Mouse (Mus musculus): ENCODE measurements around the gene Kif19a.

Kif19a gene

DNA sequence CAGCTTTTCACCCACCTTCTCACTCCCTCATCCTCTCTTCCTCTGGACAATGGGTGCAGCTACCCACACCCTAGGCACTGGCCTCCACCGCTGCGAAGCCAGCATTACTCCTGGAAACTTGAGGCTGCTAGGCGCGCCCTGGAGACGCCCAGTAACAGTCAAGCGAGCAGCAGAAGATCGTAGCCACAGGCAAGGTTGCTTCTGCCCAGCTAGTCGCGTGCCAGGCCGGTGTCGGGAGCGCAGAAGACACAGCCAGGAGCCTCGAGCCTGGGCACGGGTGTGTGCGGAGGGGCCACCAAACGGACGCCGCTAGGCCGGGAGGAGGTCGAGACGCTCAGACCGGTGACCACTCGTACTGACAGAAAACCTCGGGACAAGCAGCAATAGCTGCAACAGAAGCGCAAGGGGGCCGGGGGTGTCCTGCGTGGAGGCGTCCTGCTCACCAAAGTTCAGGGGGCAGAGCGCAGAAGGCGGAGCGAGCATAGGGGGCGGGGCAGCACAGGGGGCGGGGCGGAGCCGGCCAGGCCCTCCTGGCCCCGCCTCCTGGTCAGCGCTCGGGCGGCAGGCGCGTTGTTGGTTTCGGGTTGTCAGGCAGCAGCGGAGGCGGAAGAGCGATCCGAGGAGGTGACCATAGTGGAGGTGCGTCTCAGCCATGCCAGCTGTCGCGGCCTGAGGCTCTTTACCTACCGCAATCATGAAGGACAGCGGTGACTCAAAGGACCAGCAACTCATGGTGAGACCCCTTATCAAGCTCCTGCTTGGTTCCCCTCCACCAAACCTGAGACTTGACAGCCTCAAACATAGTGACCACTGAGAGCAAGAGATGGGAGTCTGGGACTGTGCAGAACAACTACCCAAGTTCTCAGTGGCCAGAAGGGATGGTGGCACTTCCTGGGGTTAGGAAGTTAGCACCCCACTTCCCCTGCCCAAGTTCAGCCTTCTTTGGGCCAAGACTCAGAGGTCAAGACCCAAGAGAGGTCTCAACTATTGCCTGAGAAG lies at the start of gene Kif19a:
Kif19a (plus strand) TSS at position 569 of the 999 bp plus-strand sequence.
- peak; percentile 23 for DNase-seq (ENCODE audit: low read depth)

DNA sequence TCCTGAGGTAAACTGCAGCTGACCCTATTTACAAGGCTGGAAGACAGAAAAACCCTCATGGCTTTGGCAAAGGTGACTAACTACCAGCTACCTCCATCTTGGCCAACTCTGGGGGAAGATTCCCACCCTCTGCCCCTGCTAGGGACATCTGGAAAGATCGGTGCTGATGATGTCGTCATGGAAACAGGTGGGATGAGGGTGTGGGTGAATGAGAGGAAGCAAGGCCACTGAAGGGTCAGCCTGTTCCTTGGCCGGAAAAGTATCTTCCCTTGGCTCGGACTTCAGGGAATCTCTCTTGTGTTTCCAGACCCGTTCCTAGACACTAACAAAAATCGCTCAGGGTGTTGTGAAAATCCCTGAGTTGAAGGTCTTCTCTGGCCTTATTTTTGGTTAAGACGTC lies 49.7 kb upstream of the Kif19a start:
- no peak for DNase-seq (ENCODE audit: low read depth)

DNA sequence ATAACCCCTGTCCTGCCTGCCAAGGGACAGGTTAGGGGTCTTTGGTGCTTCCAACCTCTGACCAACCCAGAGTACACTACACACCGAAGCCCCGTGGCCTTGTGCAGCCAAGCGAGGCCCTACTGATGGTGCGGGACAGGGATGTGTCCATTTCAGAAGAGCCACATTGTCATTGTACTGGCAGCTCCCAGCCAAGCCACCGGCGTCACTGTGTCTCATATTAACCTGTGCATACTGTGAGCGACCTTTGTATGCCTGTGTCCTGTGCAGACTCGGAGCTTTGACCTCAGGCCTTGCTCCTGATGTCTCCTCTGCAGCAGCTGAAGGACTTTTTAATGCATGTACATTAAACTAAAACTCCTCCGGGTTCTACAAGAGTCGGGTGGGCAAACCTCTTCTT lies 44.7 kb upstream of the Kif19a start:
- DNase-seq (ENCODE audit: low read depth), result no peak

DNA sequence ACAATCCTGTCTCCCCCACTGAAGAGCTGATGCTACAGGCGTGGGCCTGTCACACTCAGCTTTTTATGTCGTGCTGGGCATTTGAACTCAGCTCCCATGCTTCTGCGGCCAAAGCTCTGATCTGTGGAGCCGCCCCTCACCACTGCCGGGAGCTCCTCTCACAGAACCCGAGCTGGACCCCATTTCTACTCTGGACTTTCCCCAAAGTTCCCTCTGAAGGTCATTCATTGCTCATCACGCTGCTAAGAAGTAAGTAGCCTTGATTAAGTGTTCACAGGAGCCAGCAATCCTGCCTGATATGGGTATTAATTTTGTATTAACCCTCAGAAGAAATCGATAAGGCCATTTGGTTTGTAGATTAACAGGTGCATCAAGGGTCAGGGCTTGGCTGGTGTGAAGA lies 42.8 kb upstream of the Kif19a start:
- DNase-seq (ENCODE audit: low read depth), result no peak

DNA sequence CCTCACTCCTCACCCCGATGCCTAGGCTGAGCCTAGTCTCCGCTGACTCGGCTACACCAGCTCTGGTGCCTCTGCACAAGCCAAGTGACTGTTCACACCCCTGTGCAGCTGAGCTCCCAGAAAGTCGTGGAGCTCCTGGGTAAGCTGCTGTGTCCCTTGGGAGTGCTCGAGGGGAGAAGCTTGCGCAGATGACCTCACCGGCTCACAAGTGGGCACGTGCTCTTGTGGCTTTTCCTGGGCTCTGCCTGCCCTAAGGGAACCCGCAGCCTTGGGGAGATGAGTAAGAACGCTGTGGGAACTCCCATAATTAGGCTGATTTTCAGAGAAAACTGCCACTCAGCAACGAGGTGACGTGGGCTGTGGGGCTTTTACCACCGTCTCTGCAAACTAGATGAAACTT lies 42.2 kb upstream of the Kif19a start:
- no peak for DNase-seq (ENCODE audit: low read depth)

DNA sequence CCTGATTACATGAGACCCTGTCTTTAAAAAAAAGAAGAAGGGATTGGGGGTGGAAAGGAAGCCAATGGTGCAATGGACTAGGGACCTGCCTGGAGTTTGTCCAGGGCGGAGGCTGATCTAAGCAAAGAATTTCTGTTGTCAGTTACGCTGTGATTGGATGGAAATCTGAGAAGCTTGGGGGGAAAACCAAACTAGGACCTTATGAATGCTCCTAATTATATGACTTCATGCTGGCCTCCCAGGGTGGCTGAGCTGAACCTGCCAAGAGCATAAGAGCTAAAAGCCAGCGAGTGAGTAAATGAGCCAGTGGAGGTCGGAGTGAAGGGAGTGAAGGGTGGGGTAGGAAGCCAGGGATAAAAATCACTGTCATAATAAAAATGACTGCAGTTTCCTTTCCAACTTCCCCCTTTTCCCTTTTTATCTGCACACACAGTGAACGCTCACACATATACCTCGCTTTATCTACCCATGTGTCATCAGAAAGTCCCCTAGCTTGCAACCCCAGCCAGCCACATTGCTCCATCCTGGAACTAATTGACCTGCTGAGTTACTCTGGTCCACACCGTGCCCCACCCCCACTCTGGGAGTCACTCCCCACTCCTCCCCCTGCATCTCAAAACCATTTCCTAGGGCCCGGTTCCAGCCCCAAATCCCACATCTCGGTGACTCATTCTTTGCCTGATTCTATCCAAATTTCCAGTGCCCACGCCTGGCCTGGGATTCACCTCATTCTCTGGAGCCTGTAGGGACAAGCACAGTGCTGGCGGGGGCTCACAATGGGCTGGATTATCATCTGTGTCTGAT lies 40.2 kb upstream of the Kif19a start:
- DNase-seq (ENCODE audit: low read depth), result no peak

DNA sequence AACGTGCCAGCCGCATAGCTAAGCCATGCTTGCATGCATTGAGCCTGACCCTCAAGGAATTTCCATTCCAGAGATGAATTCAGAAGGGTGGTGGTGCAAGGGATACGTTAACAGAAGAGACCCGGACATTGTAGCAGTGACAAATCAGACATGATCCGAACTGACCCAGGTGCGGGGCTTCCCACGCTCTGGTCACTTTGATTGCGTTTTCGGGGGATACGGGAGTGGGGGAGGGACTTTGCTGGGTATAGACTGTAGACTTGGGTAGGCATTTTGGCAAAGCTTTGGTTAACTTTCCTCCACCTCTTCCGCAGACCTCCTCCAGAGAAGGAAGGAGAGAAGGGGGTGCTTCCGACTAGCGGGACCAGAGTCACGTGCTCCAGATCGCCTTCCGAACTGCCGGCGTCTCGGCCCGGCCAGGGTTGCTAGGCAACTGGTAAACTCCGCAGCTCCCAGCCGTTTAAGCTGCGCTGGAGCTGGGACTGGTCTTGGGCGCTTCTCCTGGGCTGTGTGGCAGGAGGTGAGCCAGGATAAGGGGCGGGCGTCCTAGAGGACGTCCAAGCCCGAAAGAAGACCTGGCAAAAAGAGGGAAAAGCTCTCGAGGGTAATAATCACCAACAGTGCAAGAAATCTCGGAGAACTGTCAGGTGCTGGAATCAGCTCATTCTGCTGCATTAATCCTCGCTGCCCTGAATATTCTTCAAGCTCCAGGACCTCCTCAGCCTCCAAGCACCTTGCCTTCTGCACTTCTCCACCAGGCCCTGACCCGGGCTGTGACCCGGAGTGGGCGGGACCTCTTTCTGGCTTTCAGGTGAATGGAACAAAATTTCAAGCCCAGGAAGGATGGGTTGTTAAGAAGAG lies 38.0 kb upstream of the Kif19a start, which contains the start of gene Dnaic2:
Dnaic2 (plus strand) TSS at position 444 of the 861 bp plus-strand sequence.
- DNase-seq (ENCODE audit: low read depth), result no peak

DNA sequence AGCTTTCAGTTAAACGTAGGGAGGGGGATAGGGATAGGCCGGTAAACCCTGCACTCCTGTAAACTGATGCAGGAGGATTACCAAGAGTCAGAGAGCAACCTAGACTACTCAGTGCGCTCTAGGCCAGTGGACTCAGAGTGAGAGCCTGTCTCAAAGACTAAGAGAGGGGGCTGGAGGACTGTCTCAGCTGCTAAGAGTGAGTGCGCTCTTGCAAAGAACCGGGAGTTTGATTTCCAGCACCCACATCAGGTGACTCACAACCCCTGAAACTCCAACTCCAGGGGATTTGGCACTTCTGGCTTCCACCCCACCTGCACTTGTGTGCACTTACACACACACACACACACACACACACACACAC lies 37.4 kb upstream of the Kif19a start:
- DNase-seq (ENCODE audit: low read depth), result no peak

DNA sequence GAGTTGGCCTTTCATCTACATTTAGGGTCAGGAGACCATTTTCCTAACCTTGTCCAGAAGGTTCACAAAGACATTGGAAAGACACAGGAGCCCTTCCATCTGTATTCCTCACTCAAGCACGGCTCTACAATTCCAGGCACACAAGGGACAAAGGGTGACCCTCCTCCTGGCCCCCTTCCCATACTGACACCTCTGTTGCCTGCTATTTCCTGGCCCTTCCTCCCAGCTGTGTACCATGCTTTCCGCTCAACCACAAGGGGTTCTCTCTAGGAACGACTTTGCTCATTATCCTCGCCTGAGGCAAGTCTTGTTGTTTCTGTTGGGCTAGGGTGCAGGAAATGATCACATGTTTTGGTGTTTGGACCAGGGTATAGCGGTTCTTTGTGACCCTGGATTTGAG lies 36.9 kb upstream of the Kif19a start:
- DNase-seq (ENCODE audit: low read depth), result no peak

DNA sequence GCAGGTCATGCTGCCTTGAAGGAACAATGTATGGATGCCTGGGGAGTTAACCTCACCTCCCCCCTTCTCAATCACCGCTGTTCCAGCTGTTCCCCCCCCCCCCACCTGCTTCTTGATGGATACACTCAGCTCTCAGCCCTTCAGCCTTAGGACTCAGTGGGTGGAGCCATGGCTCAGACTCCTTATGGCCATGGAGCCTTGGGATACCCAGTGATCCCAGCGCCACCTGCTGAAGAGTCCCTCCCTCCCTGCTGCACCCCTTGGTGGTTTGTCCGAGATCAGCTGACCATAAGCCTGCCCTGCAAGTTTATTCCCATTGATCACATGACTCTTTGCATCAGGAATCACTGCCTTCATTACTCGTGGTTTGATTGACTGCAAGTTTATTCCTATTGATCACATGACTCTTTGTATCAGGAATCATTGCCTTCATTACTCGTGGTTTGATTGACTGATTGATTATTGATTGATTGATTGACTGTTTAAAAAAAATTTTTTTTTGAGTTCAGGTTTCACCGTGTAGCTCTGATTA lies 35.3 kb upstream of the Kif19a start:
- no peak for DNase-seq (ENCODE audit: low read depth)

DNA sequence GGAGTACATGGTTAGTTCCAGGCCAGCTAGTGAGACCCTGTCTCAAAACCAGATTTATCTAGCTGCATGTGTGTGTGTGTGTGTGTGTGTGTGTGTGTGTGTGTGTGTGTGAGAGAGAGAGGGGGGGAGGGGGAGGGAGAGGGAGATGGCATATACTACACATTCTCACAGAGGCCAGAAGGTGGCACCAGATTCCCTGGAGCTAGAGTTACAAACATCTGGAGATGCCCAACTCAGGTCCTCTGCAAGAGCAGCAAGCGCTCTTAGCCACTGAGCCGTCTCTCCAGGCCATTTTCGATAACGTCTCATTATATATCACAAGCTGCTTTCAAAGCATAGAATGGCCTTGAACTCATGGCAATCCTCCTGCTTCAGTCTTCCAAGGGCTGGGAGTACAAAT lies 33.5 kb upstream of the Kif19a start:
- DNase-seq (ENCODE audit: low read depth), result no peak

DNA sequence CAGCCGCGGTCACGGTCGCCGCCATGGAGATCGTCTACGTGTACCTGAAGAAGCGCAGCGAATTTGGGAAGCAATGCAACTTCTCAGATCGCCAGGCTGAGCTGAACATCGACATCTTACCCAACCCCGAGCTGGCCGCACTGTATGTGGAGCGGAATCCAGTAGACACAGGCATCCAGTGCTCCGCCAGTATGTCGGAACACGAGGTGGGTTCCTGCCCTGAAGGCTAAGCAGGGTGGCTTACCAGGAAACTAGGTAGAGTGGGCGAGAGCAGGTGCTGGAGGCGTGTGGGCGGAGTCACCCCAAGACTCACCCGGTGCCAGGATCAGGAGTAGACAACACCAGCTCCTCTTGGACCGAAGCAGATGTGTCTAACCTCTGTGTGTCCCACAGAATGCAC lies 32.3 kb upstream of the Kif19a start:
- DNase-seq (ENCODE audit: low read depth), result no peak

DNA sequence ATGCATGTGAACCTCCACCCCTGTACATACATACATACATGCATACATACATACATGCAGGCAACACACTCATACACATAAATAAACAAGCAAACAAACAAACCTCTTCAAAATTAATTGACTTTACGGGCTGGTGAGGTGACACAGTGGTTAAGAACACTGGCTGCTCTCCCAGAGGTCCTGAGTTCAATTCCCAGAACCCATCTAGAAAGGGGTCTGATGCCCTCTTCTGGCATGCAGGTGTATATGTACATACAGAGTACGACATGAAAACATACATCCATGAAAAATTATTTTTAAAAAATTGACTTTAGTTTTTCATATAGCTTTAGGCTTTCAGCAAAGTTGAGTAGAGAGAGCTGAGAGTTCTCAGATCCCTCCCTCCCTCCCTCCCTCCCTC lies 29.1 kb upstream of the Kif19a start:
- DNase-seq (ENCODE audit: low read depth), result no peak

DNA sequence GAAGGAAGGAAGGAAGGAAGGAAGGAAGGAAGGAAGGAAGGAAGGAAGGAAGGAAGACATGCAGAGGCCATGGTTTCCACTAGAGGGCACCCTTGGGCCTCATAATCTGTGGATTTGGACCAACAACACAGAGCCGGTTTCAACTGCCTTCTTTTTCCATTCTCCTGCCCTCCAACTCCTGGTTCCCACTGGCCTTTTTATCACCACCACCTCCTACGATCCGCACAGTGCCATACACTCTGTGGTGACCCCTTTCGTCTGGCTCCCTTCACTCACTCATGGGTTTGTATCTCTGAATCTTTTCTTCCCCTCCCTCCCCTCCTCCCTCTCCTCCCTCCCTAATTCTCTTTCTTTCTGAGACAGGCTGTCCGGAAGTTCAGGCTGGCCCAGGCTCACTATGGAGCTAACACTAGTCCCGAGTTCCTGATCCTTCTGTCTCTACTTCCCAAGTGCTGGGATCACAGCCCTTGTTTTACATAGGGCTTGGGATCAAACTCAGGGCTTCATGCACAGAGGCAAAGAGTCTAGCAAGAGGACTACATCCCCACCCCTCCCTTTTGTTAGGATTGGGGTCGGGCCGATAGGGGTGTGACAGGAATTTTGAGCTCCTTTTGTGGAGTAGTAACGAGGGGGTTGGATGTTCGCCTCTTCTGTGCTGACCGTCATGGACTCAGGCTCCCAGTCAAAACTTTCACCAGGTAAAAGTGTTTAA lies 28.1 kb upstream of the Kif19a start:
- no peak for DNase-seq (ENCODE audit: low read depth)

DNA sequence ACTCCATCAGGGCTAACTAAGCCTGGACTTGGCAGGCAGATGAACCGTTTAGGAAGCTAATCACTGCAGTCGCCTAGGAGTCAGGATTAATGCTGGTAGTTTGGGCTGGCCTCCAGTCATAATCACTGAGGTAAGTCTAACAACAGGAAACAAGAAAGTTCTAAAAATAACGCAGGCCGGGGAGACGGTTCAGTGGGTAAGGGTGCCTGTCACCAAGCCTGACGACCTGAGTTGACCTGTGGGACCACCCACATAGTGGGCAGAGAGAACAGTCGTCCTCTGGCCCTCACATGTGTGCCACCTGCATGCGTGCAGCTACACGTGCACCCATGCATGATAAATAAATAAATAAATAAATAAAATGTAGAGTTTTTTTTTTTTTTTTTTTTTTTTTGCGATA lies 24.6 kb upstream of the Kif19a start:
- no peak for DNase-seq (ENCODE audit: low read depth)

DNA sequence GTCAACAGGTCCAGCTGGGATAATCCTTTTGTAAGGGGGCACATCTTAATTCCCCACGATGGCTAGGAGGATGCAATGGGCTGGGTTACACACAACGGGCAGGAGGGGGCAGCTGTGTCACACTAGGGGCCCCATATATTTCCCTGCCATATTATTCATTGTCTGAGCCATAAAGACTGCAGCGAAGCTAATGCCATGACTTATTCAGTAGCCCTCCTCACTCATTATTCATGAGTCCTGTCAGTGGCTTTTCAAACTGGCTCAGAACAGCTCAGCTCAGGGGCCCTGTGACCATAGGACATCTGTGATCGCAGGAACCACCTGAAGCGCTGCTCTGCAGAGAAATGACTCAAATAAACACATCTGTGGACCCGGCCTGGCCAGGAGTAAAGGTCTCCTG lies 23.7 kb upstream of the Kif19a start:
- no peak for DNase-seq (ENCODE audit: low read depth)

DNA sequence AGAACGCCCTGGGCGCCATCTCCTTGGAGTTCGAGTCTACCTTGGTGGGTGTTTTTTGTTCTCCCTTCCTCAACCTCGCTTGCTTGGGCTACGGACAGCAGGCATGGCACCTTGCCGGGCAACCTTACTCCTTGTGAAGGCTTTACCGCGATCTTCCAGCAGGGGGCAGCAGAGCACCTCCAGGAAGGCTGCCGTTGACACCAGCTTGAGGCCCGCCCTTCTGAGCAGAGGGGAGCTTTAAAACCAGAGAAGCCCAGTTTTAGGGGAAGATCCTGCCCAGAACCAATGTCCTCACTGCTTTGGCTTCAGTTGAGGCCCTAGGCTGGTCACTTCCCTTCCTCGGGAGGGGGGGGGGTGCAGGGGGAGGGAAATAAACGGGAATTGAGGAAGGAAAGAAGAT lies 20.1 kb upstream of the Kif19a start:
- DNase-seq (ENCODE audit: low read depth), result peak; percentile 61

DNA sequence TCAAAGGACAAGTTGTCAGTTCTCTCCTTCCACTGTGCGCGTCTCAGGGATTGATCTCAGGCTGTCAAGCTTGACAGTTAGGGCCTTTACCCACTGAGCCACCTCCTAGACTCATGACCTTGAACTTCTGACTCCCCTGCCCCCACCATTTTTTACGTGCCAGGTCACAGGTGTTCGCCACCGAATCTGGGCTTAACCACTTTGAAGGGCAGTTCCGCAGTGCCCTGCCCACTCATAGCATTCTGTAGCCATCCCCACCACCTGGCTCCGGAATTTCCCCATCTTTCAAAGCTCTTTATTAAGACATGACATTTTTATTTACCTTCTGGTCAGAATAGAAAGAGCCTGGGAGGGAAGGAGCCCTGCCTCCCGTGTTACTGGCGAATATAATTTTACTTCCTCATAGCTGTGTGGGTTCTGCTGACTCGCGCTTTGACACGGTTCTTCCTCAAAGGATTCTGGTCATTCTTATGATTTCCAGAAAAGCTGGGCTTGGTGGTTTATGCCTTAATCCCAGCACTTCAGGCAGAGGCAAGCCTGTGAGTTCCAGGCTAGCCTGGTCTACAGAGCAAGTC lies 17.5 kb upstream of the Kif19a start:
- DNase-seq (ENCODE audit: low read depth), result no peak

DNA sequence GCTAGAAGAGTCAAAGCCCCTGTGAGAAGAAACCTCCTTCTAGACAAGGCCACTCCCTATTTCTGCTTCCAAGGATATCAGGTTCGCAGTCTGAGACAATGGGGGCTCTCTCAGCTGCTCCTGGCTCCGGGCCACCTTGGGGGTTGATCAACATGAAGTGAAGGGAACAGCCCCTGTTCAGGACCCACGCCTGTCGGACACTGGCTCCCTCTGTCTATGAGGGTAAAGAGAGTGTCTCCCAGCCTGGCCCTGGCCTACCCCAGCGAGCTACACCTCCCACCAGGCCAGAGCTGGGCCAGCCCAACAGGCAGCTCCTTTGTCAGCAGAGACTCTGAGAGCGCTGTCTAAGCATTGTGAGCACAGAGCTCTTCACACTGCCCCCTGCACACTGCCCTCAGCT lies 4.7 kb downstream of the Kif19a start:
- no peak for DNase-seq (ENCODE audit: low read depth)

DNA sequence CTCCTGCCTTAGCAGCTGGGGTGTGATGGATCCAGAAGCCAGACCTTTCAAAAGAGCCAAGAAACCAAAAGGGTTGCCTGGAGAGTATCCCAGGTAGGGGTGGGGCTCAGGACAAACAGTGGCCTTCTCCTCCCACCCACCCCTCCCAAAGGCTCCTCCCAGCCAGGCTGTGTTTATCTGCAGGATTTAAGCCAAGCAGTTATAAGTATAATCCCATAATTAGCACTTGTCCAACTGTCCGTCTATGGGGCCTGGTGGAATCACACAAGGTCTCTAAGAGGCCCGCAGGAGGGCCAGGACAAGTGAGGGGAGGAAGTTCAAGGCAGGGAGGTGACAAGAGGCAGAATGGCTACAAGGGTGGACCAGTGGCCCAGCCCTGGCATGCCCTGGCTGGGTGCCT lies 6.7 kb downstream of the Kif19a start:
- DNase-seq (ENCODE audit: low read depth), result no peak

DNA sequence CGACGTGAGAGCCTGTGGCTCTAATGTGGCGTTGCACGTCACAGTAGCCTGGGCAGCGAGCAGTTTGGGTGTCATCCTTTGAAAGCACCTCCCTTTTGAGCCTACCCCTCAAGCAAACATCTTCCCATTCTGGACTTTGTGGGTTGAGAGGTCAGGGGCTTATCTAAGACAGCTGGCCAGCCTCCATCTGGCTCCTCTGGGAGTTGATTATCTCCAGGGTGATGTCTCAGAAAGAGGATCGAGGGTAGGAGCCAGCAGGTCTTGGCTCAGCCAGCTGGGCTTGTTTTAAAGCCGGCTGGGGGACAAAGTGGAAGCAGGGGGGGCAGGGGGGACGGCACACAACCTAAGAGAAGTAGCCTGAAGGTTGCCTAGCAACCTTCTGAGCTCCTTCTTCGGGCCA lies 14.9 kb downstream of the Kif19a start:
- DNase-seq (ENCODE audit: low read depth), result no peak

Measured in c-Kit-positive CD71-positive TER-119-negative erythroid progenitor cells, embryonic 14.5 days (primary cell).